Comparison of ENCODE assay signal across 8 mouse cellular contexts in the genomic region with DNA sequence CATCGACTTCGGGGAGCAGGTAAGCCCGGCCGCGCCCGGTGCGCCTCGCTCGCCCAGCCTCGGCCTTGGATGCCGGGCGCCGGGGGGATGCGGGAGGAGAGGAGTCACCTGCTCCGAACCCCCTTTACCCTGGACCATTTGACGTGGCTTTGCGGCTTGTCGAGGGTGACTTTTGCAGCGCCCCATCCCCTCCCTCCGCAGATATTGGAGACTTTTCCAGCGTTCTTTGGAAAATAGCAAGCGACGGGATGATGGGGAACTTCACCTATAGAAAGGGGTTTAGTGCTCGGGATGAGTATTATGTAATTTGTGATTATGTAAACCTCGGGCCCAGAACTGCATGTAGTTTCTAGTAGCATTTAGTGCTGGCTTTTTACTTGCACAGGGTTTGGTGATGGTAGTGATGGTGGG. TPM values are rescaled to one million over a fixed set of nuclear protein-coding genes. Genes with fewer than 3 reads are reported as not detected.
DNase-seq lines count a peak whose midpoint lies in the region; ATAC-seq and TF ChIP-seq lines count a peak whose summit lies in the region.

No protein-coding gene starts in this region.

- ATAC-seq in activated CD4-positive, CD25-positive, alpha-beta regulatory T cell, adult 4 months, result peak; percentile 10

- no peaks in the 10 kb centered on the region for H3K27me3 ChIP-seq in kidney, adult 2 months (replicated peaks; ENCODE audit: control insufficient read depth, insufficient read depth, low read length)
- peaks cover 15% of the 10 kb centered on the region; the same call in 1 of the 2 replicates for H3K27me3 ChIP-seq in hindbrain, embryonic 10.5 days (ENCODE audit: insufficient read depth, poor library complexity, severe bottlenecking)
- peaks cover 20% of the 10 kb centered on the region for H3K27me3 ChIP-seq in midbrain, embryonic 10.5 days (ENCODE audit: low read depth, poor library complexity, severe bottlenecking)

- H3K27ac ChIP-seq in kidney, adult 2 months (ENCODE audit: insufficient read depth, low read depth, low read length), result no peak overlapping the region
- H3K27ac ChIP-seq in hindbrain, embryonic 10.5 days, result peak overlapping the region; percentile 93
- H3K27ac ChIP-seq in midbrain, embryonic 10.5 days (replicated peaks), result peak overlapping the region; percentile 90

- peak overlapping the region; percentile 53 for H3K4me3 ChIP-seq in kidney, adult 2 months (ENCODE audit: insufficient read depth, low read depth, low read length)
- peak overlapping the region; percentile 84 for H3K4me3 ChIP-seq in hindbrain, embryonic 10.5 days
- peak overlapping the region; percentile 82 for H3K4me3 ChIP-seq in midbrain, embryonic 10.5 days

- no peaks in the 10 kb centered on the region for H3K36me3 ChIP-seq in kidney, adult 2 months (ENCODE audit: control insufficient read depth, insufficient read depth, low read length)
- no peaks in the 10 kb centered on the region for H3K36me3 ChIP-seq in hindbrain, embryonic 10.5 days
- no peaks in the 10 kb centered on the region for H3K36me3 ChIP-seq in midbrain, embryonic 10.5 days

- WGBS in kidney, adult 2 months, result 1% methylated on average over 25 of the region's 25 CpGs
- WGBS in hindbrain, embryonic 10.5 days, result under 1% methylated on average over 25 of the region's 25 CpGs
- WGBS in midbrain, embryonic 10.5 days, result 1% methylated on average over 25 of the region's 25 CpGs

- DNase-seq in kidney, adult 2 months, result no peak
- DNase-seq in kidney, postnatal 25 days, result no peak
- no peak for DNase-seq in hindbrain, embryonic 10.5 days (ENCODE audit: low spot score)
- no peak for DNase-seq in midbrain, embryonic 10.5 days (ENCODE audit: low spot score)
- no peak for DNase-seq in right cerebral cortex, postnatal 25 days
- DNase-seq in cerebellum, adult 9-11 months, result no peak
- no peak for DNase-seq in kidney, adult 9 months

- TF ChIP-seq CTCF in kidney, adult 2 months (conservative IDR thresholded peaks at IDR 0.05; ENCODE audit: insufficient read depth, insufficient read length, low read depth, low read length), result no peak

- H3K4me1 ChIP-seq in kidney, adult 2 months (ENCODE audit: control insufficient read depth, insufficient read depth, low read length), result no peaks in the 10 kb centered on the region
- H3K4me1 ChIP-seq in hindbrain, embryonic 10.5 days (replicated peaks), result peaks cover 21% of the 10 kb centered on the region
- H3K4me1 ChIP-seq in midbrain, embryonic 10.5 days, result peaks cover 19% of the 10 kb centered on the region

- TF ChIP-seq POLR2A in kidney, adult 2 months (IDR thresholded peaks at IDR 0.05; ENCODE audit: low read depth, low read length), result no peak

- H3K9me3 ChIP-seq in hindbrain, embryonic 10.5 days, result no peaks in the 10 kb centered on the region
- no peaks in the 10 kb centered on the region for H3K9me3 ChIP-seq in midbrain, embryonic 10.5 days (replicated peaks)

RNA-seq across cellular contexts. Expression of a gene that starts 0.6 kb away (rescaled TPM):
- 17.4 and 18.6 TPM in 2 replicates for polyA plus RNA-seq in kidney, adult 2 months (2012; rRNA removed)
- polyA plus RNA-seq in activated CD4-positive, CD25-positive, alpha-beta regulatory T cell, adult 4 months (2017; shearing (Covaris generic)), result 10 to 100 TPM; 11.4 to 12.1 TPM
- 8.4 and 11.0 TPM in 2 replicates for polyA plus RNA-seq in hindbrain, embryonic 10.5 days (2016; fragmentation: Nextera tagmentation; extraction: Ambion mirVana)
- polyA plus RNA-seq in midbrain, embryonic 10.5 days (2016; fragmentation: Nextera tagmentation; extraction: Ambion mirVana), result 6.3 and 6.4 TPM in 2 replicates
